Mouse (Mus musculus) ES-Bruce4 (cell line): ENCODE data around the gene Slc25a35.
"Not testable (repeated sequence)": the region's sequence is repeated elsewhere in the genome, so short reads cannot be mapped to it uniquely, and the experiment has no call there.

Experiments used
- CTCF ChIP-seq: IDR thresholded peaks from one replicate; pipeline ENCODE4 v1.8.1; 2011; ENCODE audit warnings: low read depth, low read length
- POLR2A ChIP-seq: IDR thresholded peaks from one replicate; pipeline ENCODE4 v1.8.1; 2011; ENCODE audit warnings: low read length; ENCODE audit not compliant: insufficient read depth

- not testable (repeated sequence) for TF ChIP-seq CTCF, POLR2A
These were observed 38.6 kb downstream of the Slc25a35 start for GRCm38 (mm10) chr11:69006575-69006974.
